Mouse (Mus musculus): ENCODE results near the gene Col24a1. TPM values are rescaled to one million over a fixed set of nuclear protein-coding genes. Genes with fewer than 3 reads are reported as not detected.

Col24a1 gene
- total RNA-seq, 1 experiment from 2014 or later: not detected

GRCm38 (mm10) chr3:145599059-145599458 is 306.8 kb downstream of the Col24a1 start:
- no peak for ATAC-seq (replicated peaks; ENCODE audit: insufficient number of reproducible peaks, low FRiP score, low TSS enrichment, poor library complexity, severe bottlenecking)

- no peak for ATAC-seq (replicated peaks; ENCODE audit: insufficient number of reproducible peaks, low FRiP score, low TSS enrichment, poor library complexity, severe bottlenecking)
Measured at GRCm38 (mm10) chr3:145600801-145601200, 308.5 kb downstream of the Col24a1 start.

GRCm38 (mm10) chr3:145601345-145601744 is 309.1 kb downstream of the Col24a1 start:
- no peak for ATAC-seq (replicated peaks; ENCODE audit: insufficient number of reproducible peaks, low FRiP score, low TSS enrichment, poor library complexity, severe bottlenecking)

Other genes with a start within 250 kb of the Col24a1 start
- not detected in 3 replicates for gene Clca2, start 193.0 kb upstream of the Col24a1 start, total RNA-seq (2017)
- 21.2 to 34.9 TPM (median 28.3 TPM) in 3 replicates for gene Odf2l, start 173.9 kb upstream of the Col24a1 start, total RNA-seq (2017)

Measured in monocyte, adult 5-6 weeks (primary cell).